Mouse (Mus musculus) ES-E14 (cell line): Measurements from ENCODE around the gene Itgb5. TPM values are rescaled to one million over a fixed set of nuclear protein-coding genes. Genes with fewer than 3 reads are reported as not detected.
A peak's percentile ranks its signal among the peaks of the same experiment; 100 is the strongest.

ENCODE experiments used
- DNase-seq: peaks from one replicate; pipeline ENCODE4 v3.0.0-alpha.2; 2013; ENCODE audit warnings: low read depth, low spot score
- H3K27ac ChIP-seq: 2 replicates; pipeline ENCODE4 v1.5.1; 2012; ENCODE audit warnings: low read depth, mild to moderate bottlenecking, low read length, moderate library complexity, mixed read lengths; ENCODE audit not compliant: poor library complexity, insufficient read depth, severe bottlenecking
- H3K36me3 ChIP-seq: 2 replicates; pipeline ENCODE4 v1.6.1; 2012; ENCODE audit warnings: mild to moderate bottlenecking, low read length, moderate library complexity, mixed read lengths; ENCODE audit not compliant: control insufficient read depth, poor library complexity, insufficient read depth, severe bottlenecking
- H3K4me1 ChIP-seq, 2 experiments: fragments of 150-350 bp in 1 of 2; sonication (generic) in 1 of 2; 2 replicates each; pipeline ENCODE4 v1.6.1; 2012; ENCODE audit warnings: low read length in 2 of 2, mild to moderate bottlenecking in 1 of 2, mixed read lengths in 1 of 2; ENCODE audit not compliant: control insufficient read depth in 2 of 2, insufficient read depth in 2 of 2, poor library complexity in 1 of 2
- H3K4me3 ChIP-seq, 2 experiments: fragments of 150-350 bp in 1 of 2; sonication (generic) in 1 of 2; 2 replicates each; pipeline ENCODE4 v1.5.1; 2012; ENCODE audit warnings: low read length in 2 of 2, low read depth in 1 of 2, mild to moderate bottlenecking in 1 of 2, mixed read lengths in 1 of 2; ENCODE audit not compliant: insufficient read depth in 1 of 2, poor library complexity in 1 of 2, severe bottlenecking in 1 of 2
- H3K9ac ChIP-seq: 2 replicates; pipeline ENCODE4 v1.6.1; 2012; ENCODE audit warnings: low read depth, mild to moderate bottlenecking, low read length, mixed read lengths; ENCODE audit not compliant: poor library complexity, insufficient read depth, severe bottlenecking
- H3K9me3 ChIP-seq: fragments of 150-350 bp; sonication (generic); 2 replicates; pipeline ENCODE4 v1.6.1; 2012; ENCODE audit warnings: low read depth, mild to moderate bottlenecking, low read length; ENCODE audit not compliant: control insufficient read depth, insufficient read depth
- CHD2 ChIP-seq: IDR thresholded peaks from 2 replicates; pipeline ENCODE4 v1.6.1; 2014; ENCODE audit warnings: mild to moderate bottlenecking, low read depth, low read length, inconsistent platforms
- HCFC1 ChIP-seq: IDR thresholded peaks from 2 replicates; pipeline ENCODE4 v1.6.1; 2012; ENCODE audit warnings: low read length, inconsistent platforms, borderline replicate concordance; ENCODE audit not compliant: insufficient read depth
- MAFK ChIP-seq: IDR thresholded peaks from 2 replicates; pipeline ENCODE4 v1.6.1; 2014; ENCODE audit warnings: mild to moderate bottlenecking, low read depth, low read length, inconsistent platforms; ENCODE audit not compliant: insufficient read depth
- ZC3H11A ChIP-seq: IDR thresholded peaks from 2 replicates; pipeline ENCODE4 v1.6.1; 2012; ENCODE audit warnings: low read depth, mild to moderate bottlenecking, inconsistent platforms, low read length, borderline replicate concordance
- ZNF384 ChIP-seq: IDR thresholded peaks from 2 replicates; pipeline ENCODE4 v1.6.1; 2012; ENCODE audit warnings: low read depth, low read length, inconsistent platforms
- in situ Hi-C, 2 experiments: fragments of 600-800 bp; cut with MboI; formaldehyde crosslinking; loops; one replicate each; pipeline ENCODE4 v1.15.1; 2025; ENCODE audit warnings: low sequenced_read_pairs in 2 of 2, inconsistent platforms in 1 of 2; ENCODE audit not compliant: unreplicated experiment in 2 of 2
- total RNA-seq: library from RNA; depleted of rRNA; stranded (reverse); fragments of 300-350 nt; gene quantifications from 2 replicates; pipeline ENCODE4 v1.2.3, GENCODE M21; 2012

The Itgb5 gene
- total RNA-seq, 1 experiment, result 60.6 TPM

DNA sequence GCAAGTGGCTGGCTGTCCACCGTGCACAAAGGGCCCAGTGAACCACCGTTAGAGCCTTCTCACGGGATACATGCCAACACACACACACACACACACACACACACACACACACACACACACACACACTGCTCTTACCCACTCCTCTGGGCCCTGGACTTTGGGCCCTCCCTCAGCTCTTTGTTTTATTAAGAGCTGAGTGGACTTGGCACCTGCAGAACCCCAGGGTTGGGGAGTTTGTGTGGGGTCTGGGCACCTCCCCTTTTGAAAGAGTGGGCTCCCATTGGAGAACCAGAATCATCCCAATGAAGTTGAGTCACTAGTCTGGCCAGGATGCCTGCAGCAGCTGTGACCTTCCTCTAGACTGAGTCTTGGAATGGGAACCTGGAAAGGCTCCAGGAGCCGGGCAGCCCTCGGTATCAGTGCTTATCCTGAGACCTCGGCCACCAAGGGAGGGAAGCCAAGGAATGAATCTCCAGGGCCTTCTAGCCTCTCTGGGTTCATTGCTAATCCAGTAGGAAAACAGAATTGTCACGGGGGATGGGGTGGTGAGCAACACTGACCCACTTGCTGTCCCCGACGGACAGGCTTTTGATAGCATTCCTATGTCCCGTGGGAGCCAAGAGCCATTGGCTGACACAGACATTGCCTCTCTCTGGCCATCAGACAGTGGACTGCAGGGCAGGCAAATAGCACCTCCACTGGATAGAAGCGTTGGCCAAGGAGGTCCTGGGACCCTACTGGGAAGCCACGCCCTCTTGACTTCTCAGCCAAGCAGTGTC is 87.2 kb downstream of the Itgb5 start:
- Histone ChIP-seq H3K4me1 (no peaks in the 10 kb centered on the region), H3K9me3 (no peaks in the 10 kb centered on the region), H3K9ac (no peak overlapping the region), H3K36me3 (peaks cover 7% of the 10 kb centered on the region; the same call in 1 of the 2 replicates), H3K4me3 (no peak overlapping the region), H3K27ac (no peak overlapping the region)
- in situ Hi-C loops, result no loop called here
- no peak for TF ChIP-seq ZNF384
- no peak for TF ChIP-seq MAFK
- TF ChIP-seq ZC3H11A, result no peak
- no peak for TF ChIP-seq HCFC1
- no peak for DNase-seq

DNA sequence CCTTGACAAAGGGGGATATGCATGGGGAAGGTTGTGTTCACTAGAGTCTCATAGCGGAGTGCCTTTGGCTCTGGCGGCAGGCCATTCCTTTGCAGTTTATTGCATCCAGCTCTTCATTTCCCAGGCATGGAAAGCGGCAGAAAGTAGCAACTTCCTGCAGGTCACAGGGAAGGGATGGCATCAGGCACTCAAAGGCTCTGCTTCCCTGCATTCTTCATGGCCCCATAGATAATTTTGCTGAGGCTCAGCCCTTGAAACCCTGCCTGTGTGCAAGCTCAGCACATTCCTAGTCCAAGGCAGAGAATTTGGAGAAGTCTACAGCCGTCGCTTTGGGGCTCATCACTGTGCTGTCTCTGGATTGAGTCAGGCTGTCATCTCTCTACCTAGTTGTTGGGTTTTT is 87.9 kb downstream of the Itgb5 start:
- TF ChIP-seq HCFC1 (no peak), ZC3H11A (no peak), MAFK (0 out of 2 replicates have a peak, but pooled peaks have one; percentile 41)
- Histone ChIP-seq H3K36me3 (peaks cover 7% of the 10 kb centered on the region; the same call in 1 of the 2 replicates), H3K4me3 (no peak overlapping the region), H3K9ac (no peak overlapping the region), H3K4me1 (no peaks in the 10 kb centered on the region), H3K27ac (no peak overlapping the region), H3K9me3 (no peaks in the 10 kb centered on the region)
- in situ Hi-C loops, result no loop called here
- no peak for DNase-seq

DNA sequence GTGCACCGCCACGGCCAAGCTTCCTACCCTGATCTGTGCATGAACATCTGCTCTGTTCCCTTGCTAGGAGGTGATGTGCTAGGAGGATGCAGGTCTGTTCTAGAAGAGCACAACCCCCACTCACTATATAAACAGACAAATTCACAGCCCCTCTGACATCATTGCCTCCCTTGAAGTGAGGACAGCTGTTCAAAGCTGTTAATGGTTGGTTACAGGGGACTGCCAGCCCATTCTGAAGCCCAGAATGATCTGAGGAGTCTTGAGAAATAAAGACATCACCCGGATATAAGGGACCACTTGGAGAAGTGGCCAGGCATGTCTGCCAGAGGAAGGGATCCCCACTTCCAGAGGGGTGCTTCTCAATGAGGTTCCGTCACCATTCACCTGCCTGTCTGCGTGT is 88.5 kb downstream of the Itgb5 start:
- no peak for DNase-seq
- Histone ChIP-seq H3K9me3 (no peaks in the 10 kb centered on the region), H3K36me3 (peaks cover 4% of the 10 kb centered on the region; the same call in 1 of the 2 replicates), H3K27ac (no peak overlapping the region), H3K4me1 (no peaks in the 10 kb centered on the region), H3K9ac (no peak overlapping the region), H3K4me3 (no peak overlapping the region)
- no peak for TF ChIP-seq HCFC1
- in situ Hi-C loops, result no loop called here

DNA sequence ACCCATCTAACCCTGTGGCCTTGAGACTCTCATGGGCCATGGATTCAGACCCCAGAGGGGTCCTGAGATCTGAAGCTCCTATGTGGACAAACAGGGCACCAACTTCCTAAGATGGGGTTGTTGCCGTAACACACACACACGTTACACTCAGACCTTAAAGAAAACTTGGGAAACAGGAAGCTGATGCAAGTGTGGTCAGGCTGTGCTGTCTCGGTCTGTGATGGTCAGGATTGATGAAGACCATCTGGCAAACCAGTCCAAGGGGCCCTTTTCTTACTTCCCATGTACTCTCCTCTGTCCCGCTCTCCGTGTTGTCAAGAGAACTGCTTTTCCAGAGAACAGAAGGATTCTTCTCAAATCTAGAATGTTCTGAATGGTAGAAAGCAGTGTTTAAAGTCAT is 92.0 kb downstream of the Itgb5 start:
- Histone ChIP-seq H3K9ac (no peak overlapping the region), H3K4me3 (no peak overlapping the region), H3K4me1 (no peaks in the 10 kb centered on the region), H3K36me3 (peaks cover 4% of the 10 kb centered on the region; the same call in 1 of the 2 replicates), H3K27ac (no peak overlapping the region), H3K9me3 (no peaks in the 10 kb centered on the region)
- TF ChIP-seq ZC3H11A (no peak), CHD2 (no peak), MAFK (no peak), HCFC1 (no peak), ZNF384 (no peak)
- no peak for DNase-seq
- in situ Hi-C loops, result no loop called here
